Mouse (Mus musculus) stomach, postnatal 0 days (tissue): ENCODE data around the gene Pank3.

Source experiments
- CTCF ChIP-seq: IDR thresholded peaks from 2 replicates; pipeline ENCODE4 v1.5.1; 2016; ENCODE audit warnings: antibody characterized with exemption, low read depth, mild to moderate bottlenecking, moderate library complexity
- EP300 ChIP-seq: optimal IDR thresholded peaks from 2 replicates; pipeline ENCODE3; 2016; ENCODE audit warnings: antibody characterized with exemption

- no peak for TF ChIP-seq CTCF
- no peak for TF ChIP-seq EP300
Observed at GRCm38 (mm10) chr11:35798495-35798820, 29.2 kb downstream of the Pank3 start.
